Mouse (Mus musculus) G1E (cell line): ENCODE measurements at regions not wholly inside any gene's neighbourhood (a gene's known extent, or its start where the extent isn't known, plus 50 kb on each side); places are given as distances from the start of the nearest gene placed in this dataset.

Experiments used
- CTCF ChIP-seq: IDR thresholded peaks from 2 replicates; pipeline ENCODE4 v1.5.1; 2012; ENCODE audit warnings: low read depth, low read length, inconsistent platforms, mixed read lengths
- GATA1 ChIP-seq: IDR thresholded peaks from 2 replicates; pipeline ENCODE4 v1.6.1; 2012; ENCODE audit warnings: borderline replicate concordance, low read length, inconsistent platforms, mixed read lengths
- GATA2 ChIP-seq: IDR thresholded peaks from 2 replicates; pipeline ENCODE4 v1.6.1; 2012; ENCODE audit warnings: low read depth, low read length, inconsistent platforms, borderline replicate concordance
- POLR2AphosphoS5 ChIP-seq: IDR thresholded peaks from 2 replicates; pipeline ENCODE4 v1.6.1; 2012; ENCODE audit warnings: low read depth, low read length, inconsistent platforms; ENCODE audit not compliant: insufficient replicate concordance
- TAL1 ChIP-seq: conservative IDR thresholded peaks from 2 replicates; pipeline ENCODE4 v1.6.1; 2012; ENCODE audit warnings: low read depth, low read length, inconsistent platforms, mixed read lengths

DNA sequence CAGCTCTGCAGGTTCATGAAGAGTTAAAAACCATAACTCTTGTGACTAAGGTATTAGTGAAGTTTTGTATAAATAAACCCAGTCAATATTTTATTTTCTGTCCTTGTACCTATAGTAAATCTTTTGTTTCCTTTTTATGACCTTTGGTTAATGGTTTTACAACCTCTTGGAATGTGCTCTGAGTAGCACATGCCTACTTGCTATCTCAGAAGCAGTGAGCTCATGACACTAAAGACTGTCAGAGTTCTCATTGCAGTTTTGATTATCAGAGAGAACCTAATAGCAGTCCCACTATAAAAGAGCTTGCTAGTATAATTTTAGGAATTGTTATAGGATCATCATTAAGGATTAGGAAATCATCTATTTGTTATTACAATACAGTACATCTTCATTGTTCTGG, 443.6 kb upstream of the Fbxo33 start:
- no peak for TF ChIP-seq GATA1
- TF ChIP-seq CTCF, result no peak
- TF ChIP-seq TAL1, result no peak
- TF ChIP-seq POLR2AphosphoS5, result no peak
- TF ChIP-seq GATA2, result no peak
